Mouse (Mus musculus) liver, adult 2 months (tissue): ENCODE results near the gene Mrgprh.

Experiments used
- CTCF ChIP-seq: fragments of 200-500 bp; IDR thresholded peaks from 2 replicates; pipeline ENCODE4 v1.5.1; 2011; ENCODE audit warnings: low read depth, low read length, control low read depth
- POLR2A ChIP-seq: fragments of 200-500 bp; IDR thresholded peaks from 2 replicates; pipeline ENCODE4 v1.6.1; 2011; ENCODE audit warnings: low read length, control low read depth; ENCODE audit not compliant: insufficient read depth; ENCODE audit errors: extremely low read depth

- no peak for TF ChIP-seq POLR2A
- no peak for TF ChIP-seq CTCF
Measured at GRCm38 (mm10) chr17:12904349-12904748, 28.5 kb downstream of the Mrgprh start.
